Mouse (Mus musculus): Measurements from ENCODE around the gene Ccdc88c. TPM values are rescaled to one million over a fixed set of nuclear protein-coding genes. Genes with fewer than 3 reads are reported as not detected.

Gene Ccdc88c
- total and polyA plus RNA-seq, 3 experiments = 3.6 to 5.4 (median 5.2) TPM

DNA sequence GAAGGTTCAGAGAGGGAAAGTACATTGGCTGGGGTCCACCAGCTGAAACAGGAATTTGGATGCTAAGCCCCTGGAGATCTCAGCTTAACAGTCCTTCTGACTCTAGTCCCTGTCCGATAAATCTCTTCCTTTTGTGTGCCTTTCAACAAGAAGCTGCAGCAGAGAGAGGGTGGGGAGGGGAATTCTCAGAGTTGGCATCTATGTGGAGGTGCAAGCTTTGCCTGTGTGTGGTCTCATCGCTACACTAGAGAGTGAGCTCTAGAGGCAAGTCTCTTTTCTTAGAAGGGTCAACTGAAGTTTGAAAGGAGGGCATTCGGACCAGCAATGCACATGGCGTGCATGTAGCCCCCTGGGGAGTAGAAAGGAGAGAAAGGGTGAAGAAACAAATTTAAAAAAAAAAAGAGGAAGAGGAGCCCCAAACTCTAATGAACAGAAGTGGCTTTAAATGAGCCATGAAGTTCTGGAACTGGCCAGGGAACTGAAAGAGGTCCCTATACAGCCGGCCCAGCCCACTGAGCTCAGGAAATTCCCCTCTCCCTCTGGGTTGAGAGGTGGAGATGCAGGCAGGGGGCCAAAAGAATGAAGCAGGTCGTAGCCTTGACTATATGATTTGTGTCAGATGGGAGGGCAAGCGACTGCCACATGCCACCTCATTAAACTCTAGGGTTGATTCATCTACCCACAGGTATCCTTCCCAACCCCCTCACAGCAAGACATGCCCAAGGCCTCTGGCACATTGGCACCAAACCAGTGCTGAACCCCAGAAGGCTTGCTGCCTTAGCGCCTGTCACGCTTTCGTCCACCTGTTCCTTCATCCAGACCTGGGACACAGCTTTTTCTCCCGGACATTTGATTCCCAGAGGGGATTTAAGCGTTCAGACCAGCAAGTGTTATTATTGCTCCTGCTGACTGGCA is 130.9 kb downstream of the Ccdc88c start:
- Histone ChIP-seq H3K79me2 (replicated peaks; ENCODE audit: control insufficient read depth, insufficient read depth, low read length) (no peaks in the 10 kb centered on the region), H3K4me1 (ENCODE audit: control insufficient read depth, insufficient read depth, low read length) (no peaks in the 10 kb centered on the region; the same call in 1 of the 2 replicates), H3K27me3 (ENCODE audit: control insufficient read depth, insufficient read depth, low read length) (peaks cover 7% of the 10 kb centered on the region), H3K4me3 (no peak overlapping the region), H3K27ac (no peak overlapping the region), H3K36me3 (ENCODE audit: control insufficient read depth, insufficient read depth, low read length) (no peaks in the 10 kb centered on the region), H3K9ac (ENCODE audit: low read depth, low read length) (no peak overlapping the region)
- DNase-seq = no peak
- intact Hi-C loops (cut with DNase I) = no loop called here
- WGBS = 48% methylated on average over 12 of the region's 12 CpGs
- TF ChIP-seq CTCF (IDR thresholded peaks at IDR 0.05) (no peak), POLR2A (IDR thresholded peaks at IDR 0.05; ENCODE audit: insufficient read depth, low read depth, low read length) (no peak), EP300 (IDR thresholded peaks at IDR 0.05; ENCODE audit: insufficient read depth, low read depth, low read length) (no peak)

DNA sequence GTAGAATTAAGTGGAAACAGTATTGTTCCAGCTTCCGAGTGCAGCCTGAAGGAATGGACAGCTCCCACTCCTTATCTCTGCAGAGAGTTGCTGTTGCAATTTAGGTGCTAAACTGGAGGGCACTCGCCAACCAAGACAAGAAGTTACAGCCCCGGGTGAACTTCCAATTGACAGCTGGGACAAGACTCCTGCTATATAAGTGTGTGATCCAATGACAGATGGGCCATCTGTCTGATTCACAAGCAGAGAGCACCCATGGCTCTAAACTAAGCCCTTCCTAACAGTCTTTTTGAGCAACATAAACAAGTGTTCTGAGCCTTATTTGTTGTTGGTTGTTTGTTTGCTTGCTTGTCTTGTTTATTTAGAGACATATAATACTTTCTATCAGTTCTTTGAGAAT is 132.2 kb downstream of the Ccdc88c start:
- Histone ChIP-seq H3K27me3 (ENCODE audit: control insufficient read depth, insufficient read depth, low read length) (peaks cover 7% of the 10 kb centered on the region), H3K27ac (no peak overlapping the region), H3K9ac (ENCODE audit: low read depth, low read length) (no peak overlapping the region), H3K36me3 (ENCODE audit: control insufficient read depth, insufficient read depth, low read length) (no peaks in the 10 kb centered on the region), H3K79me2 (replicated peaks; ENCODE audit: control insufficient read depth, insufficient read depth, low read length) (no peaks in the 10 kb centered on the region), H3K4me1 (ENCODE audit: control insufficient read depth, insufficient read depth, low read length) (no peaks in the 10 kb centered on the region; the same call in 1 of the 2 replicates), H3K4me3 (no peak overlapping the region)
- no peak for DNase-seq
- intact Hi-C loops (cut with DNase I) = no loop called here
- 27% methylated on average over 3 of the region's 3 CpGs for WGBS
- no peak for TF ChIP-seq POLR2A (IDR thresholded peaks at IDR 0.05; ENCODE audit: insufficient read depth, low read depth, low read length)

DNA sequence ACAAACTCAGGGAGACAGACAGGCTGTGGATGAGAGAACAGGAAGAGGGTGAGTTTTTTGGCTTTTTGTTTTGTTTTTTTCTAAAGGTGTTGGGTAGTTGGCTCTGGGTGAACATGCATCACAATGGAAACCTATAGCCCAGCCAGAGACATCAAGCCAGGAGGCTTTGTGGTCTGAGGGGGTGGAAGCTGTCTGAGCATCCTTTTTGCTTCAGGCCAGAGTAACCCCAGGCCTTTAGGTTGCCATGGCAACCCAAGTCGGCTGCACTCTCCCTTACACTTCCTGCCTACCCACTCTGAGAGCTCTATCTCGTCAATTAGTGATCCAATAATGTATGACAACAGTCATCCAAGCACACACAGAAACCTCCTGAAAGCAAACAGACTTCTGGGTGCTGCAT is 133.4 kb downstream of the Ccdc88c start:
- peaks cover 7% of the 10 kb centered on the region for H3K27me3 ChIP-seq (ENCODE audit: control insufficient read depth, insufficient read depth, low read length)

DNA sequence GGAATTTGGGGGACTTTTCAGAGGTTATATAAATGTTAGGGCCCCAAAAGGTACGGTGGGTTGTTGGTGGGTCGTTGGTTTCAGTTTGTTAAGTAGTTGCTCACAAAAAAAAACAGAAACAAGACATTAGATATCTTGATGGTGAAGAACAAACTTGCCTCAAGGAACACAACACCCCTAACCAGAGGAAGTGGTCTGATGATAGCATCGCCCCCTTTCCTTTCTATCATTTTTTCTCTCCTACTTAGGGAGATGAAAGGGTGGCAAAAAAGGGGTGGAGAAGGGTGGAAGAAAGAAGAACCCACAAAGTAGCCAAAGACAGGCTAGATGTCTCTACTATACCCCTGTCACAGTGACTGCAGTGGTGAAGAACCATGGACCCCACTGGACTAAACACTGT is 138.3 kb downstream of the Ccdc88c start:
- WGBS = 79% methylated on average over 3 of the region's 3 CpGs

More for the DNA sequence above, 133.4 kb downstream of the Ccdc88c start:
- no peaks in the 10 kb centered on the region for H3K79me2 ChIP-seq (replicated peaks; ENCODE audit: control insufficient read depth, insufficient read depth, low read length)
- TF ChIP-seq CTCF (IDR thresholded peaks at IDR 0.05) (no peak), POLR2A (IDR thresholded peaks at IDR 0.05; ENCODE audit: insufficient read depth, low read depth, low read length) (no peak), EP300 (IDR thresholded peaks at IDR 0.05; ENCODE audit: insufficient read depth, low read depth, low read length) (no peak)
- no peak overlapping the region for H3K27ac ChIP-seq
- H3K36me3 ChIP-seq (ENCODE audit: control insufficient read depth, insufficient read depth, low read length) = no peaks in the 10 kb centered on the region
- H3K4me1 ChIP-seq (ENCODE audit: control insufficient read depth, insufficient read depth, low read length) = no peaks in the 10 kb centered on the region; the same call in 1 of the 2 replicates
- DNase-seq = no peak
- intact Hi-C loops (cut with DNase I) = no loop called here
- H3K4me3 ChIP-seq = no peak overlapping the region
- 11% methylated on average over 2 of the region's 2 CpGs for WGBS
- no peak overlapping the region for H3K9ac ChIP-seq (ENCODE audit: low read depth, low read length)

GRCm38 (mm10) chr12:100887801-100888258 is 141.0 kb downstream of the Ccdc88c start:
- Histone ChIP-seq H3K79me2 (replicated peaks; ENCODE audit: control insufficient read depth, insufficient read depth, low read length) (no peaks in the 10 kb centered on the region), H3K4me3 (no peak overlapping the region), H3K4me1 (ENCODE audit: control insufficient read depth, insufficient read depth, low read length) (no peaks in the 10 kb centered on the region), H3K9ac (ENCODE audit: low read depth, low read length) (no peak overlapping the region), H3K27ac (no peak overlapping the region), H3K27me3 (ENCODE audit: control insufficient read depth, insufficient read depth, low read length) (no peaks in the 10 kb centered on the region), H3K36me3 (ENCODE audit: control insufficient read depth, insufficient read depth, low read length) (no peaks in the 10 kb centered on the region)
- peak in 1 of 2 experiments; percentile 26 for DNase-seq
- 23% methylated on average over 12 of the region's 12 CpGs for WGBS
- intact Hi-C loops (cut with DNase I) = no loop called here
- TF ChIP-seq EP300 (IDR thresholded peaks at IDR 0.05; ENCODE audit: insufficient read depth, low read depth, low read length) (no peak), CTCF (IDR thresholded peaks at IDR 0.05) (no peak), POLR2A (IDR thresholded peaks at IDR 0.05; ENCODE audit: insufficient read depth, low read depth, low read length) (no peak)

More for the DNA sequence above, 138.3 kb downstream of the Ccdc88c start:
- no peaks in the 10 kb centered on the region for H3K27me3 ChIP-seq (ENCODE audit: control insufficient read depth, insufficient read depth, low read length)
- H3K27ac ChIP-seq = no peak overlapping the region
- no peak overlapping the region for H3K9ac ChIP-seq (ENCODE audit: low read depth, low read length)
- H3K4me3 ChIP-seq = no peak overlapping the region
- no peaks in the 10 kb centered on the region for H3K4me1 ChIP-seq (ENCODE audit: control insufficient read depth, insufficient read depth, low read length)
- intact Hi-C loops (cut with DNase I) = no loop called here
- H3K79me2 ChIP-seq (replicated peaks; ENCODE audit: control insufficient read depth, insufficient read depth, low read length) = no peaks in the 10 kb centered on the region
- TF ChIP-seq EP300 (IDR thresholded peaks at IDR 0.05; ENCODE audit: insufficient read depth, low read depth, low read length) (no peak), POLR2A (IDR thresholded peaks at IDR 0.05; ENCODE audit: insufficient read depth, low read depth, low read length) (no peak), CTCF (IDR thresholded peaks at IDR 0.05) (no peak)
- no peak for DNase-seq
- no peaks in the 10 kb centered on the region for H3K36me3 ChIP-seq (ENCODE audit: control insufficient read depth, insufficient read depth, low read length)

DNA sequence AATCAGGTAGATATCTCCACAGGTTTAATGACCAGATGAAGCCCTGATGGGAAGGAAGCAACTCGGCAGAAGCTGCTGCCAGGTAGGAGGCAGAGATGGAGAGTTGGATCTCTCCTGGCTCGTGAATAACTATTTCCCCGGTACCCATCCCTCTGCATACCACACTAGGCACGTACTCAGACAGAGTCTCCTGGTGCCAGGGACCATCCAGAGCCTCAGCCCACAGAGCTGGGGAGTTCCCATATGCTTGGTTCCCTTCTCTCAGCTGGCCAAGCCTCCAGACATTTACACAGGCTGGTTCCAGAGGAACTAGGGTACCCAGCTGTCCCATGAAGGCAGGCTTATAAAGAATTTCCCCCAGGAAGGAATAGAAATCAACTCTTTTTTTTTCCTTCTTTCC is 142.0 kb downstream of the Ccdc88c start:
- 85% methylated on average over 4 of the region's 4 CpGs for WGBS
- Histone ChIP-seq H3K27ac (no peak overlapping the region), H3K27me3 (ENCODE audit: control insufficient read depth, insufficient read depth, low read length) (no peaks in the 10 kb centered on the region), H3K4me3 (no peak overlapping the region), H3K79me2 (replicated peaks; ENCODE audit: control insufficient read depth, insufficient read depth, low read length) (no peaks in the 10 kb centered on the region), H3K9ac (ENCODE audit: low read depth, low read length) (no peak overlapping the region), H3K4me1 (ENCODE audit: control insufficient read depth, insufficient read depth, low read length) (no peaks in the 10 kb centered on the region), H3K36me3 (ENCODE audit: control insufficient read depth, insufficient read depth, low read length) (no peaks in the 10 kb centered on the region)
- no peak for DNase-seq
- intact Hi-C loops (cut with DNase I) = no loop called here
- TF ChIP-seq CTCF (IDR thresholded peaks at IDR 0.05) = no peak
- TF ChIP-seq POLR2A (IDR thresholded peaks at IDR 0.05; ENCODE audit: insufficient read depth, low read depth, low read length) = no peak
- no peak for TF ChIP-seq EP300 (IDR thresholded peaks at IDR 0.05; ENCODE audit: insufficient read depth, low read depth, low read length)

All from heart, adult 2 months (tissue).